Mouse (Mus musculus) testis, adult 2 months (tissue): ENCODE data around the gene Sgta. TPM values are rescaled to one million over a fixed set of nuclear protein-coding genes. Genes with fewer than 3 reads are reported as not detected.
"Not testable (repeated sequence)": the region's sequence is repeated elsewhere in the genome, so short reads cannot be mapped to it uniquely, and the experiment has no call there.

ENCODE experiments used
- H3K27ac ChIP-seq: fragments of 200-500 bp; 2 replicates; pipeline ENCODE4 v1.5.1; 2012; ENCODE audit warnings: low read depth, low read length; ENCODE audit not compliant: control insufficient read depth, insufficient read depth
- H3K27me3 ChIP-seq: fragments of 200-500 bp; 2 replicates; pipeline ENCODE4 v1.6.1; 2012; ENCODE audit warnings: mild to moderate bottlenecking, low read length, moderate library complexity; ENCODE audit not compliant: control insufficient read depth, insufficient read depth
- H3K36me3 ChIP-seq: fragments of 200-500 bp; 2 replicates; pipeline ENCODE4 v1.6.1; 2012; ENCODE audit warnings: mild to moderate bottlenecking, low read length; ENCODE audit not compliant: control insufficient read depth, insufficient read depth
- H3K4me1 ChIP-seq: fragments of 200-500 bp; 2 replicates; pipeline ENCODE4 v1.6.1; 2012; ENCODE audit warnings: low read length; ENCODE audit not compliant: control insufficient read depth, insufficient read depth
- H3K4me3 ChIP-seq: fragments of 200-500 bp; 2 replicates; pipeline ENCODE4 v1.5.1; 2012; ENCODE audit warnings: low read depth, mild to moderate bottlenecking, low read length, moderate library complexity, mixed read lengths; ENCODE audit not compliant: control insufficient read depth
- CTCF ChIP-seq: fragments of 200-500 bp; IDR thresholded peaks from 2 replicates; pipeline ENCODE4 v1.5.1; 2012; ENCODE audit warnings: low read depth, mild to moderate bottlenecking, inconsistent platforms, low read length, moderate library complexity; ENCODE audit not compliant: control insufficient read depth, insufficient read depth, insufficient replicate concordance
- POLR2A ChIP-seq: fragments of 200-500 bp; IDR thresholded peaks from 2 replicates; pipeline ENCODE4 v1.6.1; 2012; ENCODE audit warnings: low read depth, mild to moderate bottlenecking, inconsistent platforms, low read length, moderate library complexity; ENCODE audit not compliant: control insufficient read depth
- polyA plus RNA-seq: library from polyadenylated mRNA; depleted of rRNA; stranded (reverse); fragments of >200 nt; gene quantifications from 2 replicates; pipeline ENCODE4 v1.2.3, GENCODE M21; 2012

Sgta gene
- polyA plus RNA-seq, 1 experiment = 203 TPM

GRCm38 (mm10) chr10:81055169-81055568, 4.8 kb downstream of the Sgta start:
- Histone ChIP-seq H3K36me3 (no peaks in the 10 kb centered on the region; the same call in 1 of the 2 replicates), H3K4me1 (peaks cover 5% of the 10 kb centered on the region), H3K27me3 (no peaks in the 10 kb centered on the region), H3K27ac (no peak overlapping the region), H3K4me3 (no peak overlapping the region)
- no peak for TF ChIP-seq CTCF
- TF ChIP-seq POLR2A = no peak

GRCm38 (mm10) chr10:81052577-81052976, 7.4 kb downstream of the Sgta start:
- TF ChIP-seq CTCF = no peak
- no peak for TF ChIP-seq POLR2A
- no peak overlapping the region for H3K4me3 ChIP-seq
- no peaks in the 10 kb centered on the region for H3K4me1 ChIP-seq
- no peak overlapping the region for H3K27ac ChIP-seq
- H3K27me3 ChIP-seq = no peaks in the 10 kb centered on the region
- H3K36me3 ChIP-seq = no peaks in the 10 kb centered on the region; the same call in none of the 2 replicates

GRCm38 (mm10) chr10:81051133-81051532, 8.8 kb downstream of the Sgta start:
- H3K27me3 ChIP-seq = no peaks in the 10 kb centered on the region
- no peak for TF ChIP-seq POLR2A
- H3K36me3 ChIP-seq = peaks cover under 1% of the 10 kb centered on the region
- H3K4me3 ChIP-seq = no peak overlapping the region
- H3K27ac ChIP-seq = no peak overlapping the region
- H3K4me1 ChIP-seq = no peaks in the 10 kb centered on the region

- no peaks in the 10 kb centered on the region for H3K4me1 ChIP-seq
- TF ChIP-seq CTCF = peak; percentile 13; the same call in 1 of the 2 replicates
- TF ChIP-seq POLR2A = no peak
- H3K4me3 ChIP-seq = no peak overlapping the region
- H3K36me3 ChIP-seq = peaks cover 3% of the 10 kb centered on the region
- H3K27ac ChIP-seq = no peak overlapping the region
- H3K27me3 ChIP-seq = no peaks in the 10 kb centered on the region
These were observed 9.3 kb downstream of the Sgta start for GRCm38 (mm10) chr10:81050645-81051044.

- H3K4me1 ChIP-seq, H3K27me3 ChIP-seq, H3K27ac ChIP-seq, H3K4me3 ChIP-seq, H3K36me3 ChIP-seq: not testable (repeated sequence)
These were observed 14.7 kb downstream of the Sgta start for GRCm38 (mm10) chr10:81045246-81045645.

GRCm38 (mm10) chr10:81041458-81042175, 18.4 kb downstream of the Sgta start:
- no peak for TF ChIP-seq POLR2A
- peak; percentile 74 for TF ChIP-seq CTCF
- Histone ChIP-seq H3K36me3 (peaks cover 8% of the 10 kb centered on the region), H3K4me1 (no peaks in the 10 kb centered on the region), H3K27me3 (no peaks in the 10 kb centered on the region), H3K27ac (no peak overlapping the region), H3K4me3 (no peak overlapping the region)

GRCm38 (mm10) chr10:81036988-81037580, 22.9 kb downstream of the Sgta start, which contains the start of gene Slc39a3:
Slc39a3 (minus strand) TSS chr10:81037426.
- Histone ChIP-seq H3K4me3 (peak within 1 kb of the TSS; percentile 88), H3K27ac (peak within 1 kb of the TSS; percentile 69), H3K4me1 (no peaks in the 10 kb centered on the region), H3K36me3 (no peaks in the 10 kb centered on the region), H3K27me3 (no peaks in the 10 kb centered on the region)
- TF ChIP-seq POLR2A (peak; percentile 57), CTCF (no peak)

- H3K4me1 ChIP-seq = no peaks in the 10 kb centered on the region
- TF ChIP-seq POLR2A = no peak
- no peak for TF ChIP-seq CTCF
- H3K27me3 ChIP-seq = no peaks in the 10 kb centered on the region
- no peak overlapping the region for H3K4me3 ChIP-seq
- no peak overlapping the region for H3K27ac ChIP-seq
- no peaks in the 10 kb centered on the region for H3K36me3 ChIP-seq
These were observed 23.7 kb downstream of the Sgta start for GRCm38 (mm10) chr10:81036251-81036650.
